Mouse (Mus musculus): ENCODE measurements around the gene Wfdc12. TPM values are rescaled to one million over a fixed set of nuclear protein-coding genes. Genes with fewer than 3 reads are reported as not detected.

Wfdc12 gene
- not detected for polyA plus RNA-seq (2017; shearing (Covaris generic))

DNA sequence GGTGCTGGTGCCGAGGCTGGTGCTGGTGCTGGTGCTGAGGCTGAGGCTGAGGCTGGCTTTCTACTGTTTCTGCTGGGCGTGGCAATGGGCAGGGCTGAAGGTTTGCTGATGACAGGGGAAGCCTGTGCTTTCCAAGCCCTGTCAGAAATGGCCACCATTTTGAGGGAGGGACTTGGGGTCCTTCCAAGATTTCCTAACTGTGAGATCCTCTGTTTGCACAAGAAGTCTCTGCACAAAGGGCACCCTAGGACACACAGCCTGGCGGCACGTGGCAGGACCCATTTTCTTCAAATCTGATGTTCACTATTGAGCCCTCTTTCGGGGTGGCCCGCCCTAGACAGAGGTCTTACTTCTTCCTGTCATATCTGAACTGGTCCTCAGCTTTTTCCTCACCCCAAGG is at the start of gene Wfdc12:
Wfdc12 (minus strand) TSS at position 33 of the 400 bp plus-strand sequence.

DNA sequence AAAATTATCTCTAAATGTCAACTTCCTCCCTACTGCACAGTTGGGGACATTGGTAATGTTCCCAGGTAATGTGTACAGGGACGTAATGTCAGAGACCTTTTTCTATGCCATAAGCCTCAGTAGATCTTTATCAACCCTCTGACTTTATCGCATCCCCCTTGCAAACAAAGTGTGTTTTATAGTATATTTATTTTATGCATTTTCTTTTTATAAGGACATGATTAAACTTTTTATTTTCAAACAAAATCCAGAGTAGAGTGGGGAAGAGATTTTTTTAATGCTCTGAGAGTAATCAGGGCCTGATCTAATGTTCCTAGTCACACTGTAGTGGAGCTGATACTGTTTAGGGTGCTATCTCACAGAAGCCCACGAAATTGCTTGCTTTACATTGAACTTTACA is 48.0 kb upstream of the Wfdc12 start, which contains the start of gene Svs2:
Svs2 (minus strand) TSS at position 101 of the 400 bp plus-strand sequence.

DNA sequence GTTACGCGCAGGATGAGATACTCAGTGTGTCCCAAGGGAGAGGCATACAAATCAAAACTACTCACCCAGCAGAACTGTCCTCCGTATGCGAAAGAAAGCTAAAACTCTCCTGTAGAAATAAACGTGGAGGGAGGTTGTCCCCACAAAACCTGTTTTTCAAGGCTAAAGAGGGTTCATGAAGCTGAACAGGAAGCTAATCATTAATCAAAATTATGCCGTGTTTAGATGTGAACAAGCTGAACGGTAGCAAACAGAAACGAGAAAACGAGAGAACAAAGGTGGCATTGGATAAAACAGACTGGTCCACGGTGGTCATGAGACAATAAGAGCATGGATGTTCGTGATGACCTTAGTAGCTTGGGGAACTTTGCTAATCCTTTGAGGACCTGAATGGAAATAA is 31.1 kb upstream of the Wfdc12 start, which contains the start of gene Wfdc15b:
Wfdc15b (minus strand) TSS at position 139 of the 400 bp plus-strand sequence.

DNA sequence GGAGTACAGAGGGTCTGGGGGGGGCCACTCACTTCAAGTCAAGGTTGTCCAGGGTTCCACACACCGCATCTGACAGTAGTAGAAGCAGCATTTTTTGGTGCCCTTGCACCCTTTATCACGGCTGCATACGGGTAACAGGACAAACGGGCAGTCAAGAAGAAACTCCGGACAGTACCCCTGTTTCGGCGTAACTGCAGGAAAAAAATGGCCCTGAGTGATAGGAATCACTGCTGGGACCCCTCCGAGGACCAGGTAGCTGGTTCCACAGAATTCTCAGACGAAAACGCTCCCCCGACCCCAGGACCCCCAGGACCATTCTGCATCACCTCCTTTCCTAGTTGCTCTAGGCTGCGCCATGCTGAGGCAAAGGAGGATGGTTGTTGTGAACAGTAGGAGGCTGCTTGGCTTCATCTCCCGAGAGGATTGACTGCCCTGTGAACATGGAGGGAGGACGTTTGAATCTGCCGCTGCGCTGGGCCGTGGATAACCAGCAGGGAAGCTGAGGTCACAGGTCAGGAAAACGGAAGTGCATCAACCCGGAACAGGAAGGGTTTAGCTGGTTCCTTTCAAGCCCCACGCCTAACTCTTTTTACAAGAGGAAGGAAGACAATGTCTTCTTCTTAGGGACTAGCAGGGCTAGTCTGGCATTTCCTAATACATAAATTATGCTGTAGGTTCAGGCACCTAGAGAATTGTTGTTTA is 9.4 kb upstream of the Wfdc12 start, which contains the start of gene Wfdc15a:
Wfdc15a (minus strand) TSS at position 505 of the 702 bp plus-strand sequence.

DNA sequence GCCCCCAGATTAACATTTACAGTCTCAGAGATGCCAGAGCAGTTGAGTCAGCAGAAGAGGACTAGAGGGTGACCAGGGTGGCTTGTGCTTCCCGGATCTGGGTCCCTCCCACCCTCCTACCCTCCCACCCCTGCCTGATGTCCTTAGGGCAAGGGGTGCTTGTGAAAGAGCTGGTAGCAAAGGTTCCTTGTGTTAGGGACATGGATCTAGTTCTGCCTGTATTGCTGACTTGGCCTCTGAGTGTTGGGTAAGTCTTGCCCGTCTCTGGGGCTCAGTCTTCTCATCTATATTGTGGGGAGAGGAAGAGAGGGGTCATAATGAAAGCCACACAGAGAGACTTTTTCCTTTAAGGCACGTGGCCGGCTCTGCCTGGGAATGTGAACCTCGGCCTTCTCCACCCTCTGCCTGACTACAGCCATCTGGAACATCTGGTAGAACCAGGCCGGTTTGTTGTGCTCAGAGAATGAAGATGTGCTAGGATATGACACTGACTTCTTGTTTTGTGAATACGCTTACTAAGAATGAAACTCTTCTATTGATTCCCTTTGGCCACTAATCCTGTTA is 7.6 kb downstream of the Wfdc12 start, which contains the start of gene Wfdc5:
Wfdc5 (minus strand) TSS at position 51 of the 564 bp plus-strand sequence.

DNA sequence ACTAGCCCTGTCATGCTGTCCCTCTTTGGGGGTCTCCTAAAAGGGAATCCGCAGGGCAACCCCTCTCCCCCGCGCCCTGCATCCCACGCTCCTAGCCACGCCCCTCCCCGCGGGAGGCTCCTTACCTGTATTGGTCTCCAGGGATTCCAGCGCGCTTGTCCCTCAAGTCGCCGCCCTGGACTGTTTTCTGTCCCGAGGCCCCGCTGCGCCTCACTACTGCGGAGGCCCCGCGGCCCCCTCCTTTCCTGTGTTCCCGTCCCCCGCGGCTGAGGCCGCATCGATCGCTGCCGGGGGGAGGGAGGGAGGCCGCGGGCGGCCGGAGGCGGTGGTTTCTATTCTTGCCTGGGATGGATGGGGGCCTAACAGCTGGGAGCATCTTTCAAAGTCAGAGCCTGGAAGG is 19.5 kb downstream of the Wfdc12 start, which contains the start of gene Kcns1:
Kcns1 (minus strand) TSS at position 212 of the 400 bp plus-strand sequence.

Other genes starting within 250 kb of the Wfdc12 start
- gene Ywhab, start 195.6 kb downstream of the Wfdc12 start, polyA plus RNA-seq (2017; shearing (Covaris generic)) = 92.4 TPM
- gene Pabpc1l, start 165.2 kb downstream of the Wfdc12 start, polyA plus RNA-seq (2017; shearing (Covaris generic)) = 1.9 TPM
- gene Stk4, start 120.3 kb downstream of the Wfdc12 start, polyA plus RNA-seq (2017; shearing (Covaris generic)) = 300 TPM
- gene Tomm34, start 119.4 kb downstream of the Wfdc12 start, polyA plus RNA-seq (2017; shearing (Covaris generic)) = 143 TPM
- not detected for gene Kcns1, start 19.5 kb downstream of the Wfdc12 start, polyA plus RNA-seq (2017; shearing (Covaris generic))
- not detected for gene Wfdc5, start 7.9 kb downstream of the Wfdc12 start, polyA plus RNA-seq (2017; shearing (Covaris generic))
- not detected for gene Wfdc15a, start 9.5 kb upstream of the Wfdc12 start, polyA plus RNA-seq (2017; shearing (Covaris generic))
- not detected for gene Wfdc15b, start 31.1 kb upstream of the Wfdc12 start, polyA plus RNA-seq (2017; shearing (Covaris generic))
- not detected for gene Svs2, start 47.9 kb upstream of the Wfdc12 start, polyA plus RNA-seq (2017; shearing (Covaris generic))
- not detected for gene Svs3b, start 66.0 kb upstream of the Wfdc12 start, polyA plus RNA-seq (2017; shearing (Covaris generic))
- gene Svs4, start 87.9 kb upstream of the Wfdc12 start, polyA plus RNA-seq (2017; shearing (Covaris generic)) = not detected
- gene Svs3a, start 98.7 kb upstream of the Wfdc12 start, polyA plus RNA-seq (2017; shearing (Covaris generic)) = not detected
- not detected for gene Svs6, start 126.1 kb upstream of the Wfdc12 start, polyA plus RNA-seq (2017; shearing (Covaris generic))
- gene Svs5, start 142.1 kb upstream of the Wfdc12 start, polyA plus RNA-seq (2017; shearing (Covaris generic)) = not detected
- gene Slpi, start 198.5 kb upstream of the Wfdc12 start, polyA plus RNA-seq (2017; shearing (Covaris generic)) = 25.8 TPM
- not detected for gene Rbpjl, start 212.5 kb upstream of the Wfdc12 start, polyA plus RNA-seq (2017; shearing (Covaris generic))
- gene Matn4, start 214.6 kb upstream of the Wfdc12 start, polyA plus RNA-seq (2017; shearing (Covaris generic)) = not detected